Mouse (Mus musculus): ENCODE results near the gene Matn1.

Gene Matn1

DNA sequence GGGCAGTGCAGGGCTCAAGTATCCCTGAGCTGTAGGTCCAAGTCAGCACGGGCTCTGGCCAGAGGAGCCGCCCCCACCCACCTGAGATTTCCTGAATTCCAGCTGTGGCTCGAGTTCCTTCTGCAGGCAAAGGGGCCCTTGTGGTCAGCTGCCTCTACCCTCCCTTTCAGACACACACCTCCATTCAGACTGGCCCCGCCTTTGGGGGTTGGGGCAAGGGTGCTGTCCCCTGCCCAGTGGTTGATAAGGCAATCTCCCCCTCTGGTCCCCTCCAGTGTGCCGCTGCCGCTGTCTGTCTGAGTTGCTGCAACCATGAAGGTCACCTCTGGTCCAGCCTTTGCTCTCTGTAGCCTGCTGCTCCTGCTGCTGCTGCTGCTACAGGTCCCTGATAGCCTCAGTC lies at the start of gene Matn1:
Matn1 (plus strand) TSS at position 274 of the 400 bp plus-strand sequence.
- DNase-seq = no peak

DNA sequence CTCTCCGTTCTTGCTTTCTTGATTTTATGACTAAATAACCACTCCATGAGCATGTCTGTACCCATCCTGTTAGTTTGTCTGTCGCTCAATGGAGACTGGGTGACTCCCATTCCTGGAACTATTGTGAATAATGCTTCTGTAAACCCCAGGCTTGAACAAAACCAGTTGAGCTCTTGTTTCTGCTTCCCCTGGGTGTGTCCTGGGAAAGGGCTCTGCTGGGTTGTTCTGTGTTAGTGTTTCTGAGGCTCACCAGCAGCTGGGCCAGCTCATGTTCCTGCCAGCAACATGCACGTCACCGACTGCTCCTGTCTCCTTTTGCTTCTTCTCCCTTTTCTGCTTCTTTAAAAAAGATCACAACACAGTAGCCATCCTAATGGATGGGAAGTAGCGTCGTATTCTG lies 48.5 kb upstream of the Matn1 start:
- DNase-seq = no peak

GRCm38 (mm10) chr4:130896372-130896771 lies 47.8 kb upstream of the Matn1 start:
- no peak for DNase-seq

DNA sequence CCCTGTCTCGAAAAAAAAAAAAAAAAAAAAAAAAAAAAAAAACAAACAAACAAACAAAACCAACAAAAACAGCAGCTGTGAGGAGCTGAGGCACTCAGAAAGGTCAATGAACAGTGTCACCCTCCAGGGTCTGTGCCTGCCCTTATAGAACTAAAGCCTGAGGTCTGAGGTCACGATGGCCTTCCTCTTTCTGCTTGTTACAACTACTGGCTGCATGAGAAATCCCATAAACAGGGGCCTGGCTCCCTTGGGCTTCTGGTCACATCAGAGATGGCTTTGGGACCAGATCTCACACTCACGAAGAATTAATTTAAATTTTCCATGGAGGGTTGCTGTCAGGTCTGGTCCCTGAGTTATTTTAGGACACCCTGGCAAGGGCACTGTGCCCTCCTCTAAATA lies 44.8 kb upstream of the Matn1 start:
- no peak for DNase-seq

GRCm38 (mm10) chr4:130899782-130900427 lies 44.3 kb upstream of the Matn1 start:
- no peak for DNase-seq

DNA sequence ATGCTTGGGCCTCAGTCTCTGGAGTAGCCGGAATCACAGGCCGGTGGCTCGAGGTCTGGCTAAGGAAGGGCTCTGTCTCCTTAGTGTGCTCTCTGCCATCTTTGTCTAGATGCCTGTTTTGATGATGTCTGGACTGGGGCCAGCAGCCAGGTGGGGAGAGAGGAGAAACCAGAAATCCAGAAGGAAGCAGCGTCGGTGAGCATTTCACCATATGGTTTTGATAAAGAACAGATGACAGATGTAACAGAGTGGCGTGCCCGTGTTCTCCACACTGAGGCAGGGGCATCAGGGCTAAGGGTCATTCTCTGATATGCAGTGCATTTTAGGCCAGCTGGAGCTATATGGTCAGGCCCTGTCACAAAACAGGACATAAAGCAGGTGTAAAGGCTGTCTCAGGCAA lies 43.4 kb upstream of the Matn1 start:
- peak; percentile 33 to 39 for DNase-seq

DNA sequence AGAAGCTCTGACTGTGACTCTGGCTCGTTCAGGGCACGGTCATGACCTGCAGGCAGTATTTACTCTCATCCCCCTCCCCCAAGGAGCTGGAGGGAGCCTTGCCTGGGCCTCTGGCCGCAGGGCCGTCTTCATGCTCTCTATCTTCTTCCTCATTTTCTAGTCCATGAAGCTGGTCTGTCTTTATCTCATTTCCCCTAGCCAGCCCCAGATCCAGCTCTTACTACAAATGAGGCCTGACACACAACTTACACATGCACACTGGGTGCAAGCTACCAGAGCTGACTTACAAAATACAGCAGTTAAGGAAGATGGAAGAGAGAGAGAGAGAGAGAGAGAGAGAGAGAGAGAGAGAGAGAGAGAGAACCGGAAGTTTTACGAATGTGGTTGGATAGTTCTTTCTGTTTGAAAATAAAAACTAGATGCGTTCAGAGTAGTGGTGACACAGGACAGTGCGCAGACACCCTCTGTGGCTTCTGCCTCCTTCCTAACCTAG lies 41.9 kb upstream of the Matn1 start:
- DNase-seq = no peak

GRCm38 (mm10) chr4:130905025-130905424 lies 39.2 kb upstream of the Matn1 start:
- no peak for DNase-seq

DNA sequence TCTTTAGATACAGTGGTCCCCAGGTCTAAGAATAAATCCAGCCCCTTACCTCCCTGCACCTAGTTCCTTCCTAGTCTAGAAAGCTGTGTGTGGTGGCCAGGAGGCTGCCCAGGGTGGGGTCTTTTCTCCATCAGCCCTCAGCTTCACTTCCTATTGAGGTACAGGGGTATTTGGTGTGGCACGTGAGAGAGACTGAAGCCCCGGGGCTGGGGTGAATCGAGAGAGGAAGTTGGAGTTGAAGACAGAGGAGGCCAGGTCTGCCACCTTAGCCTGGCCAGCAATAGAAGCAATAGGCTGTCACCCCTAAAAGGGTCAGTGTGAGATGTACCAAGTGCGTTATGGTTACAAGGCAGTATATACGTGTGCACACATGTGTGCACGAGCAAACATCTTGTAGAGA lies 38.3 kb upstream of the Matn1 start:
- DNase-seq = no peak

GRCm38 (mm10) chr4:130906296-130906695 lies 37.9 kb upstream of the Matn1 start:
- DNase-seq = peak; percentile 51 to 61

DNA sequence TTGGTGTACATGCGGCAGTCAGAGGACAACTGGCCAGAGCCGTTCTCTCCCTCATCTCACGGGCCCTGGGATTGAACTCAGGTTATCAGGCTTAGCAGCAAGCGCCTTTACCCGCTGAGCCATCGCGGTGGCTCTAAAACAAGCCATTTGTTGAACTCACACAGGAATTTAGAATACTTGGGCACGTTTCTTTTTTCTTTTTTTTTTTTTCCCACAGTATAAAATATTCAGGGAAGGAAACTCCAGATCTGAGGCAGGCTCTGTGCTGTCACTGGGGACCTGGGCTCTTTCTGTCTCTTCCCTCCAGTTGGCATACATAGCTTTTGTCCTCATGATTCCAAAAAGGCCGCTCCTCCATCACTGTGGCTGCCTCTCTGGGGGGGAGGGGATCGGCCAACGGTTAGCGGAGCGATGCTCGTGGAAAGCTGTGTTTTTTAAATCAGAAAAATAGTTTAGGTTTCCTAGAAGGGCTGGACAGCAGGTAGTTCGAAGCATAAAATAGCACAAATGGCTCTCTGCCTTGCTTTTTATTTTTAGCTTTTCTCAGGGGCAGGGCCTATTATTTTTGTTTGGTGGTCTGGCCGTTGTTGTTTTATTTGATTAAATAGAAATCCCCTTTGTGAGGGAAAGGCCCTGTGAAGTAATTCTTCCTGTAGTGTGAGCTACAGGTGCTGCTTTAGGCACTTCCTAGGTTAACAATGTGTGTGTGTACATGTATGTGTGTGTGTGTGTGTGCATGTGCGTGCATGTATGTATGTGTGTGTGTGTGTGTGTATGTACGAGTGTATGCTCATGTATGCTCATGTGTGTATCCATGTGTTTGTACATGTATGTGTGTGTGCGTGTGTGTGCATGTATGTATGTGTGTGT lies 36.8 kb upstream of the Matn1 start:
- DNase-seq = no peak

- DNase-seq = no peak
Measured at GRCm38 (mm10) chr4:130908133-130908532, 36.1 kb upstream of the Matn1 start.

GRCm38 (mm10) chr4:130909167-130909874 lies 34.9 kb upstream of the Matn1 start:
- DNase-seq = no peak

DNA sequence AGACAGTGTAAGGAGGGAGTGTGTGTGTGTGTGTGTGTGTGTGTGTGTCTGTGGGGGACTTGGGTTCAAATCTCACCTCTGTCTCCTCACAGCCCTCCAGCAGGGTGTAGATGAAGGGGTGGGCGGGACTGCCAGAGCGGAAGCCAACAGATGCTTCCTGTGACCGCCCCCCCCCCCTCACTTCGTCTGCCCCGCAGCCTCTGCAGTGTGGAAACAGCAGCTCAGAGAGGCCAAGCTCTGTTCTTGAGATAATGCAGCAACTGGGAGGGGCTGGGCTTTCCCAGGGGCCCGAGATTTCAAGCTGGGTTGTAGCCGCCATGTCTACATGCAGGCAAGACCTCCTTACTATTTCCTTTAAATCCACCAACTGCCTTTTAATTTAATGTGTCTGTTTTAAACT lies 33.5 kb upstream of the Matn1 start:
- no peak for DNase-seq

DNA sequence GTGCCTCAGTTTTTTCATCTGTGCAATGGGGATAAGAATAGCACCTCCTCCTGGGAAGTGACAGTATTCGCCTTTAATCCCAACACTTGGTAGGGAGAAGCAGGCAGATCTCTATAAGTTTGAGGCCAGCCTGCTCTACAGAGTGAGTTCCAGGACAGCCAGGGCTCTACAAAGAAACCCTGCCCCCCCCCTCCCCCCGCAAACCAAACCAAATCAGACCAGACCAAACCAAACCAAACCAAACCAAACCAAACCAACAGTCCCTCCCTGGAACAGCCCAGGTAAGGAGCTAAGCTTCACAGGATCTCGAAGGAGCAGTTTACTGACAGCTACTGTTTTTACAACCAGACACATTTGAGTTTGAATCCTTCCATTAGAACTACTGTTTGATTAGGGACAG lies 31.6 kb upstream of the Matn1 start:
- DNase-seq = no peak

- no peak for DNase-seq
Measured at GRCm38 (mm10) chr4:130913077-130913476, 31.1 kb upstream of the Matn1 start, which contains the start of gene Laptm5. Gene Laptm5, plus strand, starts transcription at chr4:130913125.

- DNase-seq = no peak
Measured at GRCm38 (mm10) chr4:130913511-130913910, 30.7 kb upstream of the Matn1 start.

DNA sequence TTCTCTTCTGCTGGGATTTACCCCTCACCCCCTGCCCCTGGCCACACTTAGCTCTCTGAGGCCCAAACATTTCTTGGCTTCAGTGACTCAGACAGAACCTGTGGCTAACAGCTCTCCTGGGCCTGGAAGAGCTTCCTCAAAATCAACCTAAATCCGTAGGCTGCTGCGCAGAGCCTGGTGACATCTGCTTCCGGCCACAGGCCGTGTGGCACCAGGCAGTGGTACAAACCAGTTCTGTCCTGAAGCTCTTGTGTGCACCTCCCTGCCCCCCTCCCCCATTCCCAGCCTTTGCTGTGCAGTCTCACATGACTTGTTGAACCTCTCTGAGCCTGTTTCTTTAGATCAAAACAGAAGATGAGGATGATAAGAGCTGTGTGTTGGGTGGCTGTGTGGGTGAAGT lies 30.2 kb upstream of the Matn1 start:
- no peak for DNase-seq

- no peak for DNase-seq
Measured at GRCm38 (mm10) chr4:130914527-130914926, 29.7 kb upstream of the Matn1 start.

DNA sequence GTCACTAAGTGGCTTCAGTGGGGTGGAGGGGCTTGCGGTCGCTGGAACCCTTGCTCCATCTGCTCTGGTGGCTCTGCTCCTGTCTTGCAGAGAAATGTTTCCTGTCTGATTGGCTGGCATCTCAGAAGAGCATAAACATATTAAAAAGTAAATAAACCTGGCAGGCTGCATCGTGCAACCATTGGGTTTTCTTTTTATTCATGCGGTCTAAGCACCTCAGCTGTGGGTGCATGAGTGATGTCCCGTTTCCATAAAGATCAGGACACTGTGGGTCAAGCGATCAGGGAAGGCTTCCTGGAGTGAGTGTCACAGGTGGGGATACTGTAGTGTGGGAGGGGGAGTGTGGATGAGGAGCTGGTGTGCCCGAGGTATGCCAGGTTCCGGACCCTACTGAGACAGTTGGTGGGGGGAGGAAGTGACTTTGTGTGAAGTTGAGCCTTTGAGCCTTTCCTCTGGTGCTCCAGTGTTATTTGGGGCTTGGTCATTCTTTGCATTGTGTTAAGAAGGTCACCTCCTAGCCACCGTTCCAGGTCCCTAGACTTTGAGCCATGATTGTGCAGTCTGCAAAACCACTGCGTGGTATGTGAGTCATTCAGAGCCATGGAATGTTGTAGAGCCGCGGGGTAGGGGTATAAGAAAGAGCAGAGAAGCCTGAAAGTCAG lies 29.0 kb upstream of the Matn1 start:
- no peak for DNase-seq

DNA sequence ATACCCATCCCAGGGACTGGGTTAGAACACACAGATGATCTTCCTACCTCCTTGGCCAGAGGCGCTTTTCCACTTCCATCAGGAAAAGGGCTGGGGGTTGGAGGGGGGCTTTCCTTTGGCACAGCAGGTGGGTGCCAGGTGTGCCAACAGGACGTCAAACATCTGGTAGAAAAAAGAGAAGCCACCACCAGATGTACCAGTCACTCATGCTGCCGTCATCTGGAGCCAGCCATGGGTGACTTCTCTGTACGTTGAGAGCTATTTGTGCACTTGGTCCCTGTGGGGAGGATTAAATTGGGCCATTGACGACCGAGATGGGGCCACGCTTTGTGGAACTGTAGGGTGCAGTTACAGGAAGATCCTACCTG lies 28.5 kb upstream of the Matn1 start:
- DNase-seq = no peak

DNA sequence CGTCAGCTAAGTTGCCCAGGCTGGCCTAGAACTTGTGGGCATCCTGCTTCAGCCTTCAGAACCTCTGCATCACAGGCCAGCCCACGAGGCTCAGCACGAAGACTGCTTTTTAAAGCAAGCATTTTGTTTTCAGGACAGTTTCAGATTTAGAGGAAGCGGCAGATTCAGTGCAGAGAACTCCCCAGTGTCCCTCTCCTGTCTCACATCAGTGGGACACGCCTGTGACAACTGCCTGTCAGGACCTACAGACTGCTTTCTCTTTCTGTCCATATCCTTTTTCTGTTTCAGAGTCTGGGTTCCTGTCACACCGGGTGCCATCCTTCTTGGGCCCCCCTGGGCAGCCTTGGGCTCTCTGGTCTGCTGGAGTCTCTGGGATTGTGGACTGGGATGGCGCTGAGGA lies 27.5 kb upstream of the Matn1 start:
- DNase-seq = no peak

DNA sequence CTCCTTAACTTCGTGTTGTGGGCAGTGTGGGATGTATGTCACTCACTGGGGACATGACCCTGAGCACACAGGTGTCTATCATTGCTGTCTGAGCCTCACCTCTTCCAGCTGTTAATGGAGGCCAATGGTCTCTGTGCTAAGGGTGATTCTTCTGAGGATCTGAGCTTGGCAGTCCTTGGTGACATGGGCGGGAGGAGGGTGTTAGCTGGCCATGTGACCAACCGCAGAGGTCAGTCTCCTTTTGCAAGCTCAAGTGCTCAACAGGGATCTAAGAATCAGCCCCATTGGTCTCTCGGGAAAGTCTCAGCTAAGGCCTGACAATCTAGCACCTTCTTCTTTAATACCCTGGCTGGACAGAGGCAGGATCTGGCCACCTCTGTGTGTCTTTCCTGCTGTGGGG lies 26.6 kb upstream of the Matn1 start:
- DNase-seq = no peak

Data from cerebellum, adult 18-20 months (tissue).